Mouse (Mus musculus) myocyte (in vitro differentiated cells): Measurements from ENCODE around the gene Ajm1.

Source experiments
- E2F4 ChIP-seq: IDR thresholded peaks from one replicate; pipeline ENCODE4 v1.6.1; 2011; ENCODE audit warnings: mild to moderate bottlenecking, control low read depth, moderate library complexity; ENCODE audit not compliant: insufficient read depth
- MAX ChIP-seq: IDR thresholded peaks from one replicate; pipeline ENCODE4 v1.6.1; 2011; ENCODE audit warnings: low read depth, mild to moderate bottlenecking, control low read depth
- POLR2A ChIP-seq: IDR thresholded peaks from one replicate; pipeline ENCODE4 v1.6.1; 2011; ENCODE audit warnings: low read depth, mild to moderate bottlenecking, control low read depth, moderate library complexity; ENCODE audit not compliant: insufficient read length
- POLR2AphosphoS2 ChIP-seq: IDR thresholded peaks from one replicate; pipeline ENCODE4 v1.6.1; 2011; ENCODE audit warnings: low read depth, control low read depth; ENCODE audit not compliant: insufficient read length
- TCF12 ChIP-seq: IDR thresholded peaks from one replicate; pipeline ENCODE4 v1.6.1; 2011; ENCODE audit warnings: mild to moderate bottlenecking, control low read depth; ENCODE audit not compliant: poor library complexity, insufficient read depth, severe bottlenecking

DNA sequence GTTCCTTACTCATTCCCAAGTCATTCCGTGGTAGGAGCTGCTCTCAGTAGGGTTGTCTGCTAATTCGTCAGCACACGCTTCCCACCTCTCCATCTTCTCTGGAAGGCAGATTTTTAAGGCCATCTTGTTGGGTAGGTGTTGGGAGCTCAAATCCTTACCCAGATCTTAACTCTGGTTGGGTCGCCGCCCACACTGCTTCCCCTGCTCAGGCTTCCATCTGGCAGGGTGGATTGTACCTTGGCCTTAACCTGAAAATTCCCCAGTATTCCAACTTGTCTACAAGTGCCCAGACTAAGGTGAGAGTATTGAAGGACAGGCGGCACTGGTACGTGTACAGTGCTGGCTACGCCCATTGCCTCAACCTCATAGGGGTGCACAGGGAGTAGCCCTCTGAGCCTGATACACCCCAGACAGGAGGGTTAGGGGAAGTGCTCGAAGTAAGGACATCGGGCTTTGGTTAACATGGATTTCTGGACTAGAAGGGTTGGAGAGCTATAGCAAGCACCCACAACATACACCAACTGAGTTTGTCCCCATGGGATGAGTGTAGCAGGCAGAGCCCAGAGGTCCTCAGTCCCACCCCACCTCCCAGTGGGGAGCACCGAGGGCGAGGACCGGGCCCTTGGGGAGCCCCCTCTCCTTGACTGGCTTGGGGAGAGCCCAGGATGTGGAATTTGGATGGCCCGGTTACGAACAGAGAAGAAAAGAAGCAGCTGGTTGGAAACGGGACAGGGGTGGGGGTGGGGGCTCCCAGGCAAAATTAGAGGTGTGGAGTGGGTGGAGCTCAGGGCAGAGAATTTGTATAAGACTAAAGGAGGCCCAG lies 5.3 kb downstream of the Ajm1 start:
- no peak for TF ChIP-seq MAX
- no peak for TF ChIP-seq POLR2AphosphoS2
- TF ChIP-seq POLR2A = no peak
- no peak for TF ChIP-seq TCF12
- no peak for TF ChIP-seq E2F4
